In genomic region chr17:25837076-25837410, GRCm38 (mm10) we compare ENCODE assay signal across 8 mouse cellular contexts. TPM values are rescaled to one million over a fixed set of nuclear protein-coding genes. Genes with fewer than 3 reads are reported as not detected.
A peak's percentile ranks its signal among the peaks of the same experiment; 100 is the strongest.
DNase-seq lines count a peak whose midpoint lies in the region; ATAC-seq and TF ChIP-seq lines count a peak whose summit lies in the region.

Gene Rhbdl1 (minus strand): TSS chr17:25837295.

- H3ac ChIP-seq in myocyte (ENCODE audit: control insufficient read depth, insufficient read length), result no peak within 1 kb of the TSS

- peak within 1 kb of the TSS; percentile 53 for H3K4me3 ChIP-seq in forebrain, embryonic 10.5 days
- H3K4me3 ChIP-seq in heart, embryonic 14.5 days (ENCODE audit: control insufficient read depth in 1 of 2, insufficient read depth in 1 of 2, low read depth in 1 of 2, low read length in 2 of 2), result peak within 1 kb of the TSS; percentile 30 to 42
- peak within 1 kb of the TSS; percentile 34 for H3K4me3 ChIP-seq in kidney, postnatal 0 days (replicated peaks; ENCODE audit: low read depth, low read length)
- peak within 1 kb of the TSS; percentile 40; the same call in 1 of the 2 replicates for H3K4me3 ChIP-seq in liver, adult 2 months (ENCODE audit: insufficient read depth, low read depth, low read length)
- no peak within 1 kb of the TSS for H3K4me3 ChIP-seq in myocyte

- peak; percentile 8; the same call in 1 of the 2 replicates for ATAC-seq in heart, embryonic 14.5 days (ENCODE audit: insufficient number of reproducible peaks, insufficient read depth, low FRiP score, low read depth)
- ATAC-seq in kidney, postnatal 0 days (replicated peaks; ENCODE audit: low FRiP score, low read depth), result no peak; the same call in 1 of the 2 replicates

- H3K27ac ChIP-seq in forebrain, embryonic 10.5 days, result peak within 1 kb of the TSS; percentile 81
- peak within 1 kb of the TSS; percentile 9 to 77; a peak in 2 of 4 replicates for H3K27ac ChIP-seq in heart, embryonic 14.5 days (replicated peaks in 1 of 2; ENCODE audit: control insufficient read depth in 1 of 2, insufficient read depth in 1 of 2, low read depth in 2 of 2, low read length in 2 of 2)
- peak within 1 kb of the TSS; percentile 84 for H3K27ac ChIP-seq in kidney, postnatal 0 days
- peak within 1 kb of the TSS; percentile 33 for H3K27ac ChIP-seq in liver, adult 2 months (replicated peaks; ENCODE audit: insufficient read depth, low read depth, low read length)

- peak within 1 kb of the TSS; percentile 74 for H3K9ac ChIP-seq in heart, embryonic 14.5 days (ENCODE audit: low read length)
- H3K9ac ChIP-seq in kidney, postnatal 0 days (ENCODE audit: low read depth, low read length), result peak within 1 kb of the TSS; percentile 64
- peak within 1 kb of the TSS; percentile 61 for H3K9ac ChIP-seq in liver, adult 2 months (ENCODE audit: low read depth, low read length)

- no peak for TF ChIP-seq CTCF in kidney, postnatal 0 days (IDR thresholded peaks at IDR 0.05; ENCODE audit: low read depth)
- no peak for TF ChIP-seq CTCF in liver, adult 2 months (IDR thresholded peaks at IDR 0.05; ENCODE audit: low read depth, low read length)

- no peak for DNase-seq in urinary bladder, adult 2 months (ENCODE audit: low spot score)
- no peak for DNase-seq in urinary bladder, postnatal 10 days (ENCODE audit: low spot score)
- peak; percentile 65 for DNase-seq in forebrain, embryonic 10.5 days (ENCODE audit: extremely low spot score, low spot score)
- peak; percentile 53 for DNase-seq in kidney, postnatal 0 days (ENCODE audit: low spot score)
- DNase-seq in liver, adult 2 months (ENCODE audit: extremely low read depth, low read depth, low spot score), result peak; percentile 53
- peak; percentile 84 for DNase-seq in testis, postnatal 10 days (ENCODE audit: low spot score)

- peak within 1 kb of the TSS; percentile 90 for H3K4me2 ChIP-seq in heart, embryonic 14.5 days (ENCODE audit: low read length)
- H3K4me2 ChIP-seq in kidney, postnatal 0 days (ENCODE audit: low read length), result peak within 1 kb of the TSS; percentile 78
- H3K4me2 ChIP-seq in myocyte (ENCODE audit: low read depth), result no peak within 1 kb of the TSS

- H3K4me1 ChIP-seq in forebrain, embryonic 10.5 days, result peaks cover 62% of the 10 kb centered on the region
- H3K4me1 ChIP-seq in heart, embryonic 14.5 days (ENCODE audit: control insufficient read depth in 2 of 2, insufficient read depth in 2 of 2, low read length in 2 of 2), result peaks cover 21 to 41% of the 10 kb centered on the region in 2 experiments; a peak in 3 of 4 replicates
- peaks cover 35% of the 10 kb centered on the region for H3K4me1 ChIP-seq in kidney, postnatal 0 days (replicated peaks; ENCODE audit: insufficient read depth, low read length)
- H3K4me1 ChIP-seq in liver, adult 2 months (ENCODE audit: control insufficient read depth, insufficient read depth, low read length), result peaks cover 50% of the 10 kb centered on the region

- peaks cover 68% of the 10 kb centered on the region for H3K36me3 ChIP-seq in forebrain, embryonic 10.5 days (replicated peaks)
- peaks cover 67% of the 10 kb centered on the region for H3K36me3 ChIP-seq in heart, embryonic 14.5 days (ENCODE audit: control insufficient read depth, insufficient read depth, low read length)
- H3K36me3 ChIP-seq in kidney, postnatal 0 days (ENCODE audit: insufficient read depth, low read length), result peaks cover 38% of the 10 kb centered on the region
- 0 out of 2 replicates have a peak, but pooled peaks cover 2% of the 10 kb centered on the region for H3K36me3 ChIP-seq in liver, adult 2 months (ENCODE audit: control insufficient read depth, insufficient read depth, low read length)
- peaks cover 13% of the 10 kb centered on the region for H3K36me3 ChIP-seq in myocyte (ENCODE audit: control insufficient read depth, insufficient read depth)

- 0 out of 2 replicates have a peak, but pooled peaks have one; percentile 24 for TF ChIP-seq POLR2A in liver, adult 2 months (IDR thresholded peaks at IDR 0.05; ENCODE audit: extremely low read depth, insufficient read depth, low read length)
- no peak for TF ChIP-seq POLR2A in myocyte (IDR thresholded peaks at IDR 0.05; ENCODE audit: insufficient read length, low read depth)

- WGBS in forebrain, embryonic 10.5 days, result 3% methylated on average over 29 of the region's 29 CpGs
- WGBS in heart, embryonic 14.5 days, result 1% methylated on average over 29 of the region's 29 CpGs
- 2% methylated on average over 29 of the region's 29 CpGs for WGBS in kidney, postnatal 0 days
- 19% methylated on average over 29 of the region's 29 CpGs for WGBS in liver, adult 2 months

- peaks cover 12% of the 10 kb centered on the region for H3K79me2 ChIP-seq in liver, adult 2 months (ENCODE audit: control insufficient read depth, insufficient read depth, low read length)
- H3K79me2 ChIP-seq in myocyte (ENCODE audit: control insufficient read depth, insufficient read depth), result peaks cover 17% of the 10 kb centered on the region

- H3K27me3 ChIP-seq in forebrain, embryonic 10.5 days (ENCODE audit: poor library complexity, severe bottlenecking), result no peaks in the 10 kb centered on the region
- H3K27me3 ChIP-seq in heart, embryonic 14.5 days (ENCODE audit: control insufficient read depth, insufficient read depth, low read length), result no peaks in the 10 kb centered on the region
- H3K27me3 ChIP-seq in kidney, postnatal 0 days (ENCODE audit: insufficient read depth, low read length), result no peaks in the 10 kb centered on the region
- no peaks in the 10 kb centered on the region for H3K27me3 ChIP-seq in liver, adult 2 months (ENCODE audit: control insufficient read depth, insufficient read depth, low read length)
- H3K27me3 ChIP-seq in myocyte (ENCODE audit: control insufficient read depth, insufficient read depth, insufficient read length), result no peaks in the 10 kb centered on the region

- H3K9me3 ChIP-seq in forebrain, embryonic 10.5 days, result no peaks in the 10 kb centered on the region
- no peaks in the 10 kb centered on the region for H3K9me3 ChIP-seq in heart, embryonic 14.5 days (ENCODE audit: control insufficient read depth, low read length)
- H3K9me3 ChIP-seq in kidney, postnatal 0 days (replicated peaks; ENCODE audit: low read length), result no peaks in the 10 kb centered on the region

TF ChIP-seq in myocyte, 11 proteins besides CTCF, POLR2A, EP300 and RAD21:
- TF ChIP-seq E2F4 (IDR thresholded peaks at IDR 0.05; ENCODE audit: insufficient read depth), result no peak
- TF ChIP-seq POLR2AphosphoS2 (IDR thresholded peaks at IDR 0.05; ENCODE audit: insufficient read length, low read depth), result peak; percentile 88
- TF ChIP-seq SRF (IDR thresholded peaks at IDR 0.05; ENCODE audit: control insufficient read depth, insufficient read length, low read depth), result no peak

RNA-seq across cellular contexts. Expression of gene Rhbdl1, which starts in this region (rescaled TPM):
- polyA plus RNA-seq in urinary bladder, adult 2 months (2012; rRNA removed), result 20.7 and 27.5 TPM in 2 replicates
- polyA plus RNA-seq in forebrain, embryonic 10.5 days (2016; fragmentation: Nextera tagmentation; extraction: Ambion mirVana), result 0.93 and 1.3 TPM in 2 replicates
- polyA plus RNA-seq in heart, embryonic 14.5 days (2014; fragmentation: Nextera tagmentation; extraction: Ambion mirVana), result 1.2 and 1.5 TPM in 2 replicates
- polyA plus RNA-seq in kidney, postnatal 0 days (2015; fragmentation: Nextera tagmentation; extraction: Ambion mirVana), result 3.7 and 3.9 TPM in 2 replicates
- total RNA-seq in liver, adult 2 months (2014; rRNA removed), result 0.40 and 0.74 TPM in 2 replicates
- polyA plus RNA-seq in liver, adult 2 months (2012; rRNA removed), result 3.8 and 5.5 TPM in 2 replicates
- polyA plus RNA-seq in myocyte (2012; fragmentation: generic; extraction: Trizol), result 0.67 TPM

Comparison
In these comparisons a context has a peak if more than half of its experiments do, and no peak if none do; other contexts are left out.
1. DNase-seq: peak in forebrain, embryonic 10.5 days (single experiment), kidney, postnatal 0 days (single experiment), liver, adult 2 months (single experiment) and testis, postnatal 10 days (single experiment); none in urinary bladder, adult 2 months (single experiment) and urinary bladder, postnatal 10 days (single experiment).
2. H3K27ac ChIP-seq: peak in every context shown above with its lines; median percentile 84 in kidney, postnatal 0 days; 81 in forebrain, embryonic 10.5 days; 43 in heart, embryonic 14.5 days; 33 in liver, adult 2 months.
3. Peak in every context shown above with its lines, with median percentiles within 50 percentile points of each other: H3K9ac ChIP-seq.